Mouse (Mus musculus) testis, adult 2 months (tissue): ENCODE data around the gene Iba57.

Experiments used
- CTCF ChIP-seq: fragments of 200-500 bp; IDR thresholded peaks from 2 replicates; pipeline ENCODE4 v1.5.1; 2012; ENCODE audit warnings: low read depth, mild to moderate bottlenecking, inconsistent platforms, low read length, moderate library complexity; ENCODE audit not compliant: control insufficient read depth, insufficient read depth, insufficient replicate concordance
- POLR2A ChIP-seq: fragments of 200-500 bp; IDR thresholded peaks from 2 replicates; pipeline ENCODE4 v1.6.1; 2012; ENCODE audit warnings: low read depth, mild to moderate bottlenecking, inconsistent platforms, low read length, moderate library complexity; ENCODE audit not compliant: control insufficient read depth

GRCm38 (mm10) chr11:59170549-59170948 lies 7.0 kb upstream of the Iba57 start:
- TF ChIP-seq POLR2A (no peak), CTCF (no peak)
